Mouse (Mus musculus): ENCODE data around the gene Map3k21. TPM values are rescaled to one million over a fixed set of nuclear protein-coding genes. Genes with fewer than 3 reads are reported as not detected.
A peak's percentile ranks its signal among the peaks of the same experiment; 100 is the strongest.

The Map3k21 gene
- polyA plus RNA-seq, 1 experiment from 2014 or later, result 0.03 TPM

GRCm38 (mm10) chr8:125897868-125898788 is 12.1 kb upstream of the Map3k21 start, which contains the start of gene Pcnx2:
Pcnx2 (minus strand) TSS chr8:125898317.
- Histone ChIP-seq H3K9me3 (no peaks in the 10 kb centered on the region), H3K4me3 (peak within 1 kb of the TSS; percentile 51), H3K27ac (peak within 1 kb of the TSS; percentile 56), H3K4me1 (replicated peaks) (peaks cover 10% of the 10 kb centered on the region), H3K36me3 (no peaks in the 10 kb centered on the region), H3K27me3 (ENCODE audit: insufficient read depth, poor library complexity, severe bottlenecking) (peaks cover 46% of the 10 kb centered on the region)
- DNase-seq (ENCODE audit: low spot score), result no peak
- WGBS, result 6% methylated on average over 44 of the region's 44 CpGs

- Histone ChIP-seq H3K36me3 (no peaks in the 10 kb centered on the region), H3K4me3 (no peak overlapping the region), H3K4me1 (replicated peaks) (peaks cover 10% of the 10 kb centered on the region), H3K9me3 (no peaks in the 10 kb centered on the region), H3K27me3 (ENCODE audit: insufficient read depth, poor library complexity, severe bottlenecking) (peaks cover 47% of the 10 kb centered on the region), H3K27ac (no peak overlapping the region)
- peak; percentile 66 for DNase-seq (ENCODE audit: low spot score)
- WGBS, result 1% methylated on average over 6 of the region's 6 CpGs
These were observed 11.4 kb upstream of the Map3k21 start for GRCm38 (mm10) chr8:125898899-125899298.

- no peaks in the 10 kb centered on the region for H3K9me3 ChIP-seq
- H3K36me3 ChIP-seq, result no peaks in the 10 kb centered on the region
- no peak overlapping the region for H3K4me3 ChIP-seq
- DNase-seq (ENCODE audit: low spot score), result no peak
- peaks cover 10% of the 10 kb centered on the region for H3K4me1 ChIP-seq (replicated peaks)
- H3K27ac ChIP-seq, result no peak overlapping the region
- WGBS, result 18% methylated on average over 2 of the region's 2 CpGs
- H3K27me3 ChIP-seq (ENCODE audit: insufficient read depth, poor library complexity, severe bottlenecking), result peaks cover 38% of the 10 kb centered on the region
These were observed 9.1 kb upstream of the Map3k21 start for GRCm38 (mm10) chr8:125901167-125901566.

GRCm38 (mm10) chr8:125902521-125902920 is 7.7 kb upstream of the Map3k21 start:
- H3K4me3 ChIP-seq, result no peak overlapping the region
- no peaks in the 10 kb centered on the region for H3K36me3 ChIP-seq
- H3K9me3 ChIP-seq, result 0 out of 2 replicates have a peak, but pooled peaks cover 5% of the 10 kb centered on the region
- H3K27ac ChIP-seq, result no peak overlapping the region
- no peak for DNase-seq (ENCODE audit: low spot score)
- 51% methylated on average over 3 of the region's 3 CpGs for whole genome bisulfite sequencing
- H3K4me1 ChIP-seq (replicated peaks), result peaks cover 9% of the 10 kb centered on the region
- peaks cover 29% of the 10 kb centered on the region for H3K27me3 ChIP-seq (ENCODE audit: insufficient read depth, poor library complexity, severe bottlenecking)

GRCm38 (mm10) chr8:125905341-125905740 is 4.9 kb upstream of the Map3k21 start:
- WGBS, result 80% methylated on average over 2 of the region's 2 CpGs
- H3K27me3 ChIP-seq (ENCODE audit: insufficient read depth, poor library complexity, severe bottlenecking), result peaks cover 43% of the 10 kb centered on the region
- H3K4me3 ChIP-seq, result no peak overlapping the region
- DNase-seq (ENCODE audit: low spot score), result no peak
- peaks cover 9% of the 10 kb centered on the region for H3K4me1 ChIP-seq (replicated peaks)
- H3K36me3 ChIP-seq, result no peaks in the 10 kb centered on the region
- no peak overlapping the region for H3K27ac ChIP-seq
- H3K9me3 ChIP-seq, result 0 out of 2 replicates have a peak, but pooled peaks cover 5% of the 10 kb centered on the region

- peaks cover 58% of the 10 kb centered on the region for H3K27me3 ChIP-seq (ENCODE audit: insufficient read depth, poor library complexity, severe bottlenecking)
- H3K36me3 ChIP-seq, result no peaks in the 10 kb centered on the region
- WGBS, result 71% methylated on average over 2 of the region's 2 CpGs
- peaks cover 19% of the 10 kb centered on the region for H3K4me1 ChIP-seq (replicated peaks)
- DNase-seq (ENCODE audit: low spot score), result no peak
- 0 out of 2 replicates have a peak, but pooled peaks cover 5% of the 10 kb centered on the region for H3K9me3 ChIP-seq
- no peak overlapping the region for H3K27ac ChIP-seq
- no peak overlapping the region for H3K4me3 ChIP-seq
These were observed 2.9 kb upstream of the Map3k21 start for GRCm38 (mm10) chr8:125907311-125907710.

- DNase-seq (ENCODE audit: low spot score), result no peak
- WGBS, result 5% methylated on average over 30 of the region's 30 CpGs
- no peaks in the 10 kb centered on the region for H3K36me3 ChIP-seq
- H3K4me3 ChIP-seq, result peak overlapping the region; percentile 60
- peaks cover 78% of the 10 kb centered on the region for H3K27me3 ChIP-seq (ENCODE audit: insufficient read depth, poor library complexity, severe bottlenecking)
- H3K27ac ChIP-seq, result no peak overlapping the region
- peaks cover 19% of the 10 kb centered on the region for H3K4me1 ChIP-seq (replicated peaks)
- H3K9me3 ChIP-seq, result 0 out of 2 replicates have a peak, but pooled peaks cover 5% of the 10 kb centered on the region
These were observed 437 bp upstream of the Map3k21 start for GRCm38 (mm10) chr8:125909661-125910364.

- H3K9me3 ChIP-seq, result 0 out of 2 replicates have a peak, but pooled peaks cover 5% of the 10 kb centered on the region
- whole genome bisulfite sequencing, result 2% methylated on average over 31 of the region's 31 CpGs
- H3K36me3 ChIP-seq, result no peaks in the 10 kb centered on the region
- H3K27ac ChIP-seq, result no peak overlapping the region
- peaks cover 19% of the 10 kb centered on the region for H3K4me1 ChIP-seq (replicated peaks)
- peak overlapping the region; percentile 60 for H3K4me3 ChIP-seq
- peaks cover 79% of the 10 kb centered on the region for H3K27me3 ChIP-seq (ENCODE audit: insufficient read depth, poor library complexity, severe bottlenecking)
- DNase-seq (ENCODE audit: low spot score), result no peak
These were observed 955 bp downstream of the Map3k21 start for GRCm38 (mm10) chr8:125911229-125911580.

GRCm38 (mm10) chr8:125913206-125913605 is 3.0 kb downstream of the Map3k21 start:
- no peaks in the 10 kb centered on the region for H3K36me3 ChIP-seq
- H3K4me1 ChIP-seq (replicated peaks), result peaks cover 19% of the 10 kb centered on the region
- H3K27me3 ChIP-seq (ENCODE audit: insufficient read depth, poor library complexity, severe bottlenecking), result peaks cover 70% of the 10 kb centered on the region
- H3K4me3 ChIP-seq, result no peak overlapping the region
- no peak for DNase-seq (ENCODE audit: low spot score)
- H3K9me3 ChIP-seq, result no peaks in the 10 kb centered on the region
- WGBS, result 84% methylated on average over 4 of the region's 4 CpGs
- H3K27ac ChIP-seq, result no peak overlapping the region

- H3K27me3 ChIP-seq (ENCODE audit: insufficient read depth, poor library complexity, severe bottlenecking), result peaks cover 69% of the 10 kb centered on the region
- WGBS, result 88% methylated on average over 9 of the region's 9 CpGs
- H3K4me3 ChIP-seq, result no peak overlapping the region
- H3K9me3 ChIP-seq, result no peaks in the 10 kb centered on the region
- no peak for DNase-seq (ENCODE audit: low spot score)
- H3K27ac ChIP-seq, result no peak overlapping the region
- peaks cover 29% of the 10 kb centered on the region for H3K4me1 ChIP-seq (replicated peaks)
- H3K36me3 ChIP-seq, result no peaks in the 10 kb centered on the region
These were observed 4.1 kb downstream of the Map3k21 start for GRCm38 (mm10) chr8:125914386-125914785.

- Histone ChIP-seq H3K27me3 (ENCODE audit: insufficient read depth, poor library complexity, severe bottlenecking) (peaks cover 42% of the 10 kb centered on the region), H3K4me3 (no peak overlapping the region), H3K4me1 (replicated peaks) (peaks cover 25% of the 10 kb centered on the region), H3K9me3 (no peaks in the 10 kb centered on the region), H3K36me3 (no peaks in the 10 kb centered on the region), H3K27ac (no peak overlapping the region)
- DNase-seq (ENCODE audit: low spot score), result no peak
- WGBS, result 76% methylated on average over 10 of the region's 10 CpGs
These were observed 6.8 kb downstream of the Map3k21 start for GRCm38 (mm10) chr8:125917013-125917412.

GRCm38 (mm10) chr8:125918719-125919118 is 8.5 kb downstream of the Map3k21 start:
- Histone ChIP-seq H3K27me3 (ENCODE audit: insufficient read depth, poor library complexity, severe bottlenecking) (peaks cover 25% of the 10 kb centered on the region), H3K9me3 (no peaks in the 10 kb centered on the region), H3K4me3 (no peak overlapping the region), H3K36me3 (no peaks in the 10 kb centered on the region), H3K4me1 (replicated peaks) (peaks cover 25% of the 10 kb centered on the region), H3K27ac (no peak overlapping the region)
- 80% methylated on average over 2 of the region's 2 CpGs for WGBS
- no peak for DNase-seq (ENCODE audit: low spot score)

GRCm38 (mm10) chr8:125919560-125919959 is 9.3 kb downstream of the Map3k21 start:
- H3K4me1 ChIP-seq (replicated peaks), result peaks cover 25% of the 10 kb centered on the region
- H3K36me3 ChIP-seq, result no peaks in the 10 kb centered on the region
- no peak for DNase-seq (ENCODE audit: low spot score)
- H3K4me3 ChIP-seq, result no peak overlapping the region
- no peaks in the 10 kb centered on the region for H3K9me3 ChIP-seq
- peaks cover 17% of the 10 kb centered on the region for H3K27me3 ChIP-seq (ENCODE audit: insufficient read depth, poor library complexity, severe bottlenecking)
- H3K27ac ChIP-seq, result no peak overlapping the region
- WGBS, result 35% methylated on average over 8 of the region's 8 CpGs

Measured in hindbrain, embryonic 10.5 days (tissue).